Comparison of ENCODE assay signal across 15 mouse cellular contexts in the genomic region with DNA sequence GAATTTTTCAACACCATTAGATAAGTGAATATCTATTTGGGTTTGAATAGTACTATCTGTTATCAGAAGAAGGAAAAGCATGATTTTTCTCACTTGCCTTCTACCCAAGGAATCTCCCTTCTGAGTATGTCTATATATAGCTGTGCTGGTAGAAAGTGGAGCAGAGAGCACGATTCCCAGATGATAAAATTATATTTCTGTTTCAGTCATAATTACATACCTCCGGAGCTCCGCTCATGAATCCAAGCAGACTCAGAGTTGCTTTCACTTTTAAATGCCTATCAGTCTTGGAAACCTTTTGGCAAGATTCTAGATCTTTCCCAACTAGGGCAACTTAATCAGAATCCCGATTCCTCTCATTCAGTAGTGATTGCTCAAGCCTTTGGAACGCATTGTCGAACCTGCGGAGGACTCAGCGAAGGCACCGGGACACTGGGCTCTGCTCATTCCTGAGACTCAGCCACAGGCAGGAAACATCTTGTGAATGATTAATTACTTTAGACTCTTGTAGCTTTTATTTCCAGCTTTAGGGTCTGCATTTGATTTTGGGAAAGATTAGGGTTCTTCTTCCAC. TPM values are rescaled to one million over a fixed set of nuclear protein-coding genes. Genes with fewer than 3 reads are reported as not detected.
DNase-seq lines count a peak whose midpoint lies in the region; ATAC-seq and TF ChIP-seq lines count a peak whose summit lies in the region.
"Had no signal": no experiment of that assay in that cellular context is flagged by ENCODE, and none has a peak within 500 bp of the region (broad histone marks: within the 10 kb centered on the region; RNA-seq: fewer than 3 reads in every experiment).

No protein-coding gene starts in this region.

- H3K4me1 ChIP-seq in heart, embryonic 13.5 days: peaks cover 16% of the 10 kb centered on the region
- H3K4me1 ChIP-seq in heart, embryonic 12.5 days (replicated peaks): no peaks in the 10 kb centered on the region
- H3K4me1 ChIP-seq in midbrain, postnatal 0 days (ENCODE audit: insufficient read depth, low read length): 0 out of 2 replicates have a peak, but pooled peaks cover 4% of the 10 kb centered on the region
- H3K4me1 ChIP-seq in midbrain, embryonic 15.5 days: no peaks in the 10 kb centered on the region
- no peaks in the 10 kb centered on the region for H3K4me1 ChIP-seq in stomach, embryonic 15.5 days
- H3K4me1 ChIP-seq: liver, embryonic 15.5 days had no signal

- ATAC-seq in heart, embryonic 13.5 days (ENCODE audit: extremely low read depth, insufficient number of reproducible peaks, low FRiP score, low TSS enrichment): no peak
- ATAC-seq in heart, embryonic 12.5 days (ENCODE audit: insufficient number of reproducible peaks, low FRiP score): no peak
- no peak for ATAC-seq in midbrain, postnatal 0 days (ENCODE audit: low FRiP score)
- ATAC-seq in midbrain, embryonic 15.5 days (replicated peaks): no peak
- no peak for ATAC-seq in stomach, embryonic 15.5 days (ENCODE audit: insufficient read depth, low FRiP score, low read depth)
- ATAC-seq: hindbrain, postnatal 0 days had no signal

- no peaks in the 10 kb centered on the region for H3K27me3 ChIP-seq in heart, embryonic 13.5 days (replicated peaks)
- H3K27me3 ChIP-seq in heart, embryonic 12.5 days (replicated peaks): no peaks in the 10 kb centered on the region
- H3K27me3 ChIP-seq in midbrain, postnatal 0 days (ENCODE audit: insufficient read depth, low read length): no peaks in the 10 kb centered on the region
- no peaks in the 10 kb centered on the region for H3K27me3 ChIP-seq in midbrain, embryonic 15.5 days (replicated peaks)
- no peaks in the 10 kb centered on the region for H3K27me3 ChIP-seq in stomach, embryonic 15.5 days (replicated peaks)
- H3K27me3 ChIP-seq: liver, embryonic 15.5 days had no signal

- H3K9me3 ChIP-seq in heart, embryonic 13.5 days: no peaks in the 10 kb centered on the region
- H3K9me3 ChIP-seq in heart, embryonic 12.5 days (replicated peaks): no peaks in the 10 kb centered on the region; the same call in 1 of the 2 replicates
- H3K9me3 ChIP-seq in midbrain, postnatal 0 days (ENCODE audit: low read length): no peaks in the 10 kb centered on the region
- no peaks in the 10 kb centered on the region for H3K9me3 ChIP-seq in midbrain, embryonic 15.5 days
- H3K9me3 ChIP-seq in stomach, embryonic 15.5 days: no peaks in the 10 kb centered on the region
- H3K9me3 ChIP-seq: liver, embryonic 15.5 days had no signal

- TF ChIP-seq CTCF in midbrain, postnatal 0 days (IDR thresholded peaks at IDR 0.05): no peak

- 60% methylated on average over 9 of the region's 9 CpGs for WGBS in heart, embryonic 13.5 days
- WGBS in heart, embryonic 12.5 days: 70% methylated on average over 9 of the region's 9 CpGs
- 72% methylated on average over 9 of the region's 9 CpGs for WGBS in midbrain, postnatal 0 days
- WGBS in midbrain, embryonic 15.5 days: 85% methylated on average over 9 of the region's 9 CpGs
- 58% methylated on average over 9 of the region's 9 CpGs for WGBS in stomach, embryonic 15.5 days

- no peak overlapping the region for H3K9ac ChIP-seq in heart, embryonic 13.5 days
- no peak overlapping the region for H3K9ac ChIP-seq in heart, embryonic 12.5 days
- no peak overlapping the region for H3K9ac ChIP-seq in midbrain, postnatal 0 days (replicated peaks; ENCODE audit: low read length, poor library complexity, severe bottlenecking)
- no peak overlapping the region for H3K9ac ChIP-seq in midbrain, embryonic 15.5 days
- H3K9ac ChIP-seq in stomach, embryonic 15.5 days: no peak overlapping the region
- H3K9ac ChIP-seq: liver, embryonic 15.5 days had no signal

- no peak overlapping the region for H3K4me3 ChIP-seq in heart, embryonic 13.5 days
- H3K4me3 ChIP-seq in heart, embryonic 12.5 days: no peak overlapping the region
- no peak overlapping the region for H3K4me3 ChIP-seq in midbrain, postnatal 0 days (ENCODE audit: low read depth, low read length)
- no peak overlapping the region for H3K4me3 ChIP-seq in midbrain, embryonic 15.5 days
- H3K4me3 ChIP-seq in stomach, embryonic 15.5 days (replicated peaks): no peak overlapping the region
- H3K4me3 ChIP-seq: erythroblast, embryonic 14.5 days; liver, embryonic 15.5 days had no signal

- H3K4me2 ChIP-seq in heart, embryonic 13.5 days: peak overlapping the region; percentile 44
- no peak overlapping the region for H3K4me2 ChIP-seq in heart, embryonic 12.5 days
- no peak overlapping the region for H3K4me2 ChIP-seq in midbrain, postnatal 0 days (ENCODE audit: low read depth, low read length, poor library complexity, severe bottlenecking)
- H3K4me2 ChIP-seq in midbrain, embryonic 15.5 days: no peak overlapping the region
- H3K4me2 ChIP-seq in stomach, embryonic 15.5 days: 0 out of 2 replicates have a peak overlapping the region, but pooled peaks have one; percentile 13
- H3K4me2 ChIP-seq: liver, embryonic 15.5 days had no signal

- no peaks in the 10 kb centered on the region for H3K36me3 ChIP-seq in heart, embryonic 13.5 days
- no peaks in the 10 kb centered on the region for H3K36me3 ChIP-seq in heart, embryonic 12.5 days
- H3K36me3 ChIP-seq in midbrain, postnatal 0 days (ENCODE audit: insufficient read depth, low read length): no peaks in the 10 kb centered on the region
- H3K36me3 ChIP-seq in midbrain, embryonic 15.5 days (replicated peaks): no peaks in the 10 kb centered on the region
- H3K36me3 ChIP-seq in stomach, embryonic 15.5 days: no peaks in the 10 kb centered on the region
- H3K36me3 ChIP-seq: liver, embryonic 15.5 days had no signal

- H3K27ac ChIP-seq in heart, embryonic 13.5 days (replicated peaks): peak overlapping the region; percentile 16; the same call in 1 of the 2 replicates
- no peak overlapping the region for H3K27ac ChIP-seq in heart, embryonic 12.5 days (ENCODE audit: poor library complexity, severe bottlenecking)
- H3K27ac ChIP-seq in midbrain, postnatal 0 days (ENCODE audit: low read depth, low read length): peak overlapping the region; percentile 38; the same call in 1 of the 2 replicates
- no peak overlapping the region for H3K27ac ChIP-seq in midbrain, embryonic 15.5 days
- H3K27ac ChIP-seq in stomach, embryonic 15.5 days: no peak overlapping the region
- H3K27ac ChIP-seq: hindbrain, postnatal 0 days; liver, embryonic 15.5 days had no signal

- DNase-seq in adrenal gland, postnatal 10 days: peak; percentile 15
- no peak for DNase-seq in adrenal gland, postnatal 4 days (ENCODE audit: low spot score in 2 of 2)
- no peak for DNase-seq in midbrain, postnatal 0 days (ENCODE audit: low spot score)
- no peak for DNase-seq in cerebellum, postnatal 36 days
- DNase-seq: gastrocnemius, postnatal 25 days; kidney, postnatal 25 days; thymus, postnatal 25 days had no signal

RNA-seq across cellular contexts. Expression of a gene that starts 27.9 kb away (rescaled TPM):
- total RNA-seq in adrenal gland, postnatal 10 days (2021): 10 to 100 TPM; 12.9 to 14.2 TPM
- 10 to 100 TPM; 14.9 to 16.3 TPM for total RNA-seq in adrenal gland, postnatal 4 days (2021)
- 71.5 and 72.9 TPM in 2 replicates for polyA plus RNA-seq in heart, embryonic 13.5 days (2015; fragmentation: Nextera tagmentation; extraction: Ambion mirVana)
- polyA plus RNA-seq in heart, embryonic 12.5 days (2016; fragmentation: Nextera tagmentation; extraction: Ambion mirVana): 98.7 and 99.8 TPM in 2 replicates
- total RNA-seq in midbrain, postnatal 0 days (2014; rRNA removed): 32.9 and 35.7 TPM in 2 replicates
- 39.5 and 40.2 TPM in 2 replicates for polyA plus RNA-seq in midbrain, postnatal 0 days (2015; fragmentation: Nextera tagmentation; extraction: Ambion mirVana)
- 38.4 and 47.2 TPM in 2 replicates for polyA plus RNA-seq in midbrain, embryonic 15.5 days (2015; fragmentation: Nextera tagmentation; extraction: Ambion mirVana)
- polyA plus RNA-seq in stomach, embryonic 15.5 days (2015; fragmentation: Nextera tagmentation; extraction: Ambion mirVana): 17.1 and 19.6 TPM in 2 replicates
- total RNA-seq: megakaryocyte-erythroid progenitor cell, adult 5-6 weeks had no signal
- polyA plus RNA-seq: erythroblast, embryonic 14.5 days had no signal

Comparison
In these comparisons a context has a peak if more than half of its experiments do, and no peak if none do; other contexts are left out.
1. H3K27ac ChIP-seq: peak in heart, embryonic 13.5 days (single experiment) and midbrain, postnatal 0 days (single experiment); none in heart, embryonic 12.5 days (single experiment), midbrain, embryonic 15.5 days (single experiment) and stomach, embryonic 15.5 days (single experiment).
2. H3K4me2 ChIP-seq: peak in heart, embryonic 13.5 days (single experiment) and stomach, embryonic 15.5 days (single experiment); none in heart, embryonic 12.5 days (single experiment), midbrain, postnatal 0 days (single experiment) and midbrain, embryonic 15.5 days (single experiment).